Mouse (Mus musculus): ENCODE data around the gene Rnf39. TPM values are rescaled to one million over a fixed set of nuclear protein-coding genes. Genes with fewer than 3 reads are reported as not detected.
"Not testable (repeated sequence)": the region's sequence is repeated elsewhere in the genome, so short reads cannot be mapped to it uniquely, and the experiment has no call there.

The Rnf39 gene
- total RNA-seq, 2 experiments from 2014 or later = 0.76 to 0.92 TPM

GRCm38 (mm10) chr17:36972791-36973190 is 30.1 kb downstream of the Rnf39 start:
- no peak for DNase-seq
- intact Hi-C loops (cut with DNase I) = no loop called here

GRCm38 (mm10) chr17:36973271-36973787 is 30.6 kb downstream of the Rnf39 start:
- DNase-seq = no peak
- intact Hi-C loops (cut with DNase I) = no loop called here

- peak; percentile 9 to 22 for DNase-seq
- intact Hi-C loops (cut with DNase I) = no loop called here
Observed at GRCm38 (mm10) chr17:36981221-36981813, 38.6 kb downstream of the Rnf39 start, which contains the start of gene 2410137M14Rik. Gene 2410137M14Rik (minus strand): TSS chr17:36981237.

GRCm38 (mm10) chr17:36981845-36982244 is 39.1 kb downstream of the Rnf39 start:
- DNase-seq = no peak
- intact Hi-C loops (cut with DNase I) = no loop called here

GRCm38 (mm10) chr17:36982253-36983155 is 39.8 kb downstream of the Rnf39 start:
- intact Hi-C loops (cut with DNase I) = no loop called here
- no peak for DNase-seq

- no peak for DNase-seq
- intact Hi-C loops (cut with DNase I) = no loop called here
Observed at GRCm38 (mm10) chr17:36988475-36988874, 45.8 kb downstream of the Rnf39 start.

GRCm38 (mm10) chr17:36989437-36989836 is 46.7 kb downstream of the Rnf39 start, which contains the start of gene H2-M5:
Gene H2-M5 (minus strand): TSS chr17:36989537.
- DNase-seq = no peak
- intact Hi-C loops (cut with DNase I) = no loop called here

GRCm38 (mm10) chr17:36990630-36991029 is 47.9 kb downstream of the Rnf39 start:
- intact Hi-C loops (cut with DNase I); DNase-seq: not testable (repeated sequence)

GRCm38 (mm10) chr17:36992336-36993104 is 49.8 kb downstream of the Rnf39 start:
- intact Hi-C loops (cut with DNase I) = no loop called here
- DNase-seq = no peak

- DNase-seq = no peak
- intact Hi-C loops (cut with DNase I) = no loop called here
Observed at GRCm38 (mm10) chr17:36993770-36994325, 51.1 kb downstream of the Rnf39 start.

GRCm38 (mm10) chr17:36994528-36994927 is 51.8 kb downstream of the Rnf39 start:
- no peak for DNase-seq

GRCm38 (mm10) chr17:36995448-36995847 is 52.7 kb downstream of the Rnf39 start:
- DNase-seq = no peak
- intact Hi-C loops (cut with DNase I) = loop anchor here (5.0 kb wide), 1 partner anchor 103 kb away; the partner anchor contains the start of gene Trim40

More at GRCm38 (mm10) chr17:36994528-36994927, 51.8 kb downstream of the Rnf39 start:
- intact Hi-C loops (cut with DNase I) = no loop called here

GRCm38 (mm10) chr17:36997033-36997735 is 54.5 kb downstream of the Rnf39 start:
- peak; percentile 76 to 85 for DNase-seq
- intact Hi-C loops (cut with DNase I) = loop anchor here (1.0 to 5.0 kb wide), 2 partner anchors 82 to 105 kb away; partner anchors contain the start of gene Trim40

Other genes with a start within 250 kb of the Rnf39 start
- gene H2-M10.5, start 170.0 kb upstream of the Rnf39 start, total RNA-seq (2021) = not detected
- gene H2-M10.6, start 130.7 kb upstream of the Rnf39 start, total RNA-seq (2021) = not detected
- 10 to 100 TPM; 22.2 to 23.6 TPM for gene Trim26, start 105.8 kb upstream of the Rnf39 start, total RNA-seq (2021)
- not detected for gene Trim15, start 75.7 kb upstream of the Rnf39 start, total RNA-seq (2021)
- under 1 TPM; 0.41 to 0.64 TPM for gene Trim10, start 73.3 kb upstream of the Rnf39 start, total RNA-seq (2021)
- gene Trim40, start 52.8 kb upstream of the Rnf39 start, total RNA-seq (2021) = not detected
- not detected for gene Trim31, start 44.8 kb upstream of the Rnf39 start, total RNA-seq (2021)
- 10 to 100 TPM; 95.1 to 96.8 TPM for gene Ppp1r11, start 8.8 kb downstream of the Rnf39 start, total RNA-seq (2021)
- 10 to 100 TPM; 24.1 to 27.6 TPM for gene Znrd1, start 15.6 kb downstream of the Rnf39 start, total RNA-seq (2021)
- 10 to 100 TPM; 13.3 to 13.5 TPM for gene Znrd1as, start 15.7 kb downstream of the Rnf39 start, total RNA-seq (2021)
- not detected for gene 2410137M14Rik, start 38.3 kb downstream of the Rnf39 start, total RNA-seq (2021)
- not detected for gene H2-M5, start 46.6 kb downstream of the Rnf39 start, total RNA-seq (2021)
- gene Zfp57, start 58.2 kb downstream of the Rnf39 start, total RNA-seq (2021) = 1 to 10 TPM; 1.0 to 1.8 TPM
- not detected for gene Mog, start 80.5 kb downstream of the Rnf39 start, total RNA-seq (2021)
- gene Gabbr1, start 103.0 kb downstream of the Rnf39 start, total RNA-seq (2021) = 1 to 10 TPM; 8.6 to 9.4 TPM
- not detected for gene Olfr90, start 145.6 kb downstream of the Rnf39 start, total RNA-seq (2021)
- not detected for gene Olfr91, start 155.4 kb downstream of the Rnf39 start, total RNA-seq (2021)
- not detected for gene Olfr92, start 177.2 kb downstream of the Rnf39 start, total RNA-seq (2021)
- gene Olfr93, start 218.6 kb downstream of the Rnf39 start, total RNA-seq (2021) = not detected

Measured in heart, postnatal 36 days (tissue).